Mouse (Mus musculus) heart, adult 2 months (tissue): ENCODE data around the gene Eif1ad.
"Not testable (repeated sequence)": the region's sequence is repeated elsewhere in the genome, so short reads cannot be mapped to it uniquely, and the experiment has no call there.

ENCODE experiments used
- CTCF ChIP-seq: fragments of 200-600 bp; IDR thresholded peaks from 2 replicates; pipeline ENCODE4 v1.8.1; 2022; ENCODE audit warnings: antibody characterized with exemption, mild to moderate bottlenecking, moderate library complexity
- EP300 ChIP-seq: fragments of 200-500 bp; IDR thresholded peaks from 2 replicates; pipeline ENCODE4 v1.6.1; 2011; ENCODE audit warnings: low read depth, low read length, control low read depth; ENCODE audit not compliant: insufficient read depth
- POLR2A ChIP-seq: fragments of 200-500 bp; IDR thresholded peaks from 2 replicates; pipeline ENCODE4 v1.6.1; 2011; ENCODE audit warnings: mild to moderate bottlenecking, low read depth, low read length, control low read depth; ENCODE audit not compliant: insufficient read depth

- not testable (repeated sequence) for TF ChIP-seq CTCF, EP300
- TF ChIP-seq POLR2A, result peak; percentile 87
These were observed 40.1 kb downstream of the Eif1ad start for GRCm38 (mm10) chr19:5406531-5407126.
